Comparison of ENCODE assay signal across 33 mouse cellular contexts in the genomic region with DNA sequence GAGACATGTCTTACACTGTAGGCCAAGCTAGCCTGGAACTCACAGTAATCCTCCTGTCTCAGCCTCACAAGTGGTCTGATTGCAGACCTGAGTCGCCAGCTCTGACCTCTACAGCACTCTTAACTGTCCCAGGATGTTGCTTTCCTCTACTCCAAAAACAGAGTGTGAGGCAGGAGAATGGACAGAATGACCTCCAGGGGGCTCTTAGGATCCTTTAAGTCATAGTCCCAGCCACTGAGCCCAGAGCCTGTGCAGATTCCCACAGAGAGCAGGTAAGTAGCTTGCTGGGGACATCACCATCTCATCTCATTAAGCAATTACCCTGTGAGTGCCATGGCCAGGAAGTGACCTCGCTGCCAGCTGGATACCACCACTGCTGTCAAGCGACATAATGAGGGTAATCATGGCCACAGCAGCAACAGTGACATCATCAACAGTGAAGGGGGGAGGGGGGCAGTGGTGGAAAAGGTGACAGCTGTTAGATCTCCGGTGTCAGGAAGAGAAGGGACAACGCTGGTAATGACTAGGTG. TPM values are rescaled to one million over a fixed set of nuclear protein-coding genes. Genes with fewer than 3 reads are reported as not detected.
DNase-seq lines count a peak whose midpoint lies in the region; ATAC-seq and TF ChIP-seq lines count a peak whose summit lies in the region.
"Had no signal": no experiment of that assay in that cellular context is flagged by ENCODE, and none has a peak within 500 bp of the region (broad histone marks: within the 10 kb centered on the region; RNA-seq: fewer than 3 reads in every experiment).

No protein-coding gene starts in this region.

- H3K4me2 ChIP-seq in liver, postnatal 0 days (ENCODE audit: low read depth, low read length), result no peak overlapping the region
- no peak overlapping the region for H3K4me2 ChIP-seq in liver, embryonic 11.5 days
- H3K4me2 ChIP-seq in midbrain, postnatal 0 days (ENCODE audit: low read depth, low read length, poor library complexity, severe bottlenecking), result no peak overlapping the region
- no peak overlapping the region for H3K4me2 ChIP-seq in midbrain, embryonic 11.5 days
- no peak overlapping the region for H3K4me2 ChIP-seq in stomach, postnatal 0 days (replicated peaks; ENCODE audit: low read depth)
- no peak overlapping the region for H3K4me2 ChIP-seq in heart, embryonic 11.5 days
- H3K4me2 ChIP-seq: embryonic facial prominence, embryonic 12.5 days; heart, embryonic 13.5 days; hindbrain, embryonic 14.5 days; liver, embryonic 15.5 days; lung, embryonic 15.5 days; neural tube, embryonic 15.5 days had no signal

- no peak overlapping the region for H3K27ac ChIP-seq in liver, postnatal 0 days (ENCODE audit: low read depth)
- no peak overlapping the region for H3K27ac ChIP-seq in liver, embryonic 11.5 days (ENCODE audit: low read depth, low read length)
- no peak overlapping the region for H3K27ac ChIP-seq in midbrain, postnatal 0 days (ENCODE audit: low read depth, low read length)
- H3K27ac ChIP-seq in midbrain, embryonic 11.5 days (ENCODE audit: low read depth, low read length), result no peak overlapping the region
- no peak overlapping the region for H3K27ac ChIP-seq in stomach, postnatal 0 days (replicated peaks)
- H3K27ac ChIP-seq in heart, embryonic 11.5 days (ENCODE audit: low read depth, low read length), result no peak overlapping the region
- H3K27ac ChIP-seq: embryonic facial prominence, embryonic 12.5 days; heart, adult 2 months; heart, embryonic 13.5 days; hindbrain, embryonic 14.5 days; liver, embryonic 15.5 days; lung, embryonic 15.5 days; neural tube, embryonic 15.5 days had no signal

- no peaks in the 10 kb centered on the region for H3K4me1 ChIP-seq in liver, postnatal 0 days (ENCODE audit: insufficient read depth)
- H3K4me1 ChIP-seq in liver, embryonic 11.5 days (replicated peaks; ENCODE audit: control insufficient read depth, insufficient read depth, low read length), result peaks cover 9% of the 10 kb centered on the region
- H3K4me1 ChIP-seq in midbrain, postnatal 0 days (ENCODE audit: insufficient read depth, low read length), result no peaks in the 10 kb centered on the region
- H3K4me1 ChIP-seq in midbrain, embryonic 11.5 days (ENCODE audit: control insufficient read depth, insufficient read depth, low read length), result no peaks in the 10 kb centered on the region
- no peaks in the 10 kb centered on the region for H3K4me1 ChIP-seq in stomach, postnatal 0 days (replicated peaks; ENCODE audit: control insufficient read depth, insufficient read depth)
- H3K4me1 ChIP-seq in heart, embryonic 11.5 days (ENCODE audit: control insufficient read depth, insufficient read depth, low read length), result peaks cover 15% of the 10 kb centered on the region
- H3K4me1 ChIP-seq: embryonic facial prominence, embryonic 12.5 days; liver, embryonic 15.5 days; neural tube, embryonic 15.5 days had no signal

- no peaks in the 10 kb centered on the region for H3K27me3 ChIP-seq in liver, postnatal 0 days (ENCODE audit: insufficient read depth, low read length)
- H3K27me3 ChIP-seq in liver, embryonic 11.5 days (replicated peaks; ENCODE audit: control insufficient read depth, insufficient read depth, low read length), result no peaks in the 10 kb centered on the region
- H3K27me3 ChIP-seq in midbrain, postnatal 0 days (ENCODE audit: insufficient read depth, low read length), result no peaks in the 10 kb centered on the region
- H3K27me3 ChIP-seq in midbrain, embryonic 11.5 days (ENCODE audit: control insufficient read depth, insufficient read depth, low read length), result no peaks in the 10 kb centered on the region
- no peaks in the 10 kb centered on the region for H3K27me3 ChIP-seq in stomach, postnatal 0 days (ENCODE audit: control insufficient read depth, insufficient read depth, low read length)
- H3K27me3 ChIP-seq in heart, embryonic 11.5 days (ENCODE audit: control insufficient read depth, insufficient read depth, low read length), result no peaks in the 10 kb centered on the region
- H3K27me3 ChIP-seq: embryonic facial prominence, embryonic 12.5 days; heart, embryonic 13.5 days; liver, embryonic 15.5 days; lung, embryonic 15.5 days; neural tube, embryonic 15.5 days had no signal

- ATAC-seq in liver, postnatal 0 days, result no peak
- no peak for ATAC-seq in liver, embryonic 11.5 days (replicated peaks; ENCODE audit: low FRiP score)
- ATAC-seq in midbrain, postnatal 0 days (ENCODE audit: low FRiP score), result no peak
- ATAC-seq in midbrain, embryonic 11.5 days (ENCODE audit: low FRiP score), result no peak
- ATAC-seq in stomach, postnatal 0 days (ENCODE audit: low FRiP score, low TSS enrichment), result no peak; the same call in 1 of the 2 replicates
- ATAC-seq in heart, embryonic 11.5 days (replicated peaks; ENCODE audit: insufficient number of reproducible peaks, low FRiP score, low TSS enrichment), result no peak
- no peak for ATAC-seq in frontal cortex, adult (ENCODE audit: low TSS enrichment)
- ATAC-seq: activated CD4-positive, CD25-positive, alpha-beta regulatory T cell, adult 4 months; forebrain, embryonic 14.5 days had no signal

- TF ChIP-seq CTCF in liver, postnatal 0 days (IDR thresholded peaks at IDR 0.05; ENCODE audit: low read depth), result 0 out of 2 replicates have a peak, but pooled peaks have one; percentile 6
- peak; percentile 4; the same call in 1 of the 2 replicates for TF ChIP-seq CTCF in midbrain, postnatal 0 days (IDR thresholded peaks at IDR 0.05)
- 0 out of 2 replicates have a peak, but pooled peaks have one; percentile 5 for TF ChIP-seq CTCF in stomach, postnatal 0 days (IDR thresholded peaks at IDR 0.05; ENCODE audit: low read depth)

- no peak overlapping the region for H3K9ac ChIP-seq in liver, postnatal 0 days (replicated peaks)
- H3K9ac ChIP-seq in liver, embryonic 11.5 days (ENCODE audit: low read depth, low read length), result no peak overlapping the region
- no peak overlapping the region for H3K9ac ChIP-seq in midbrain, postnatal 0 days (replicated peaks; ENCODE audit: low read length, poor library complexity, severe bottlenecking)
- H3K9ac ChIP-seq in midbrain, embryonic 11.5 days (ENCODE audit: low read length), result no peak overlapping the region
- no peak overlapping the region for H3K9ac ChIP-seq in stomach, postnatal 0 days (ENCODE audit: low read length)
- H3K9ac ChIP-seq in heart, embryonic 11.5 days (ENCODE audit: low read depth, low read length), result no peak overlapping the region
- H3K9ac ChIP-seq: embryonic facial prominence, embryonic 12.5 days; heart, embryonic 13.5 days; hindbrain, embryonic 14.5 days; liver, embryonic 15.5 days; lung, embryonic 15.5 days; neural tube, embryonic 15.5 days had no signal

- WGBS in liver, postnatal 0 days (ENCODE audit: insufficient replicate concordance), result 63% methylated on average over 5 of the region's 5 CpGs
- WGBS in liver, embryonic 11.5 days, result 43% methylated on average over 5 of the region's 5 CpGs
- WGBS in midbrain, postnatal 0 days, result 56% methylated on average over 5 of the region's 5 CpGs
- 62% methylated on average over 5 of the region's 5 CpGs for WGBS in midbrain, embryonic 11.5 days
- WGBS in stomach, postnatal 0 days, result 58% methylated on average over 5 of the region's 5 CpGs
- WGBS in heart, embryonic 11.5 days (ENCODE audit: insufficient replicate concordance), result 43% methylated on average over 5 of the region's 5 CpGs

- H3K4me3 ChIP-seq in liver, postnatal 0 days (ENCODE audit: low read depth, low read length), result no peak overlapping the region
- H3K4me3 ChIP-seq in liver, embryonic 11.5 days (ENCODE audit: low read depth, low read length), result no peak overlapping the region
- no peak overlapping the region for H3K4me3 ChIP-seq in midbrain, postnatal 0 days (ENCODE audit: low read depth, low read length)
- no peak overlapping the region for H3K4me3 ChIP-seq in midbrain, embryonic 11.5 days (ENCODE audit: low read depth, low read length)
- H3K4me3 ChIP-seq in stomach, postnatal 0 days (ENCODE audit: low read depth, low read length), result no peak overlapping the region
- H3K4me3 ChIP-seq in heart, embryonic 11.5 days (ENCODE audit: low read depth, low read length), result no peak overlapping the region
- H3K4me3 ChIP-seq: embryonic facial prominence, embryonic 12.5 days; heart, adult 2 months; heart, embryonic 13.5 days; liver, embryonic 15.5 days; lung, embryonic 15.5 days; neural tube, embryonic 15.5 days had no signal

- DNase-seq in liver, postnatal 0 days, result no peak
- DNase-seq in liver, embryonic 11.5 days (ENCODE audit: low spot score), result no peak
- DNase-seq in midbrain, postnatal 0 days (ENCODE audit: low spot score), result no peak
- DNase-seq in midbrain, embryonic 11.5 days (ENCODE audit: low spot score, missing footprints), result no peak
- DNase-seq in R1 (ENCODE audit: low read depth, low spot score), result peak; percentile 54
- no peak for DNase-seq in stomach, postnatal 0 days (ENCODE audit: low spot score)
- DNase-seq: adrenal gland, adult 2 months; adrenal gland, postnatal 36 days; B cell, adult 2 months; cerebellum, adult 9-10 months; cerebellum, postnatal 36 days; gastrocnemius, postnatal 36 days; heart, adult 2 months; heart, postnatal 10 days; kidney, postnatal 10 days; liver; midbrain, embryonic 14.5 days; right cerebral cortex, adult 18-20 months; thymus, postnatal 4 days had no signal

- no peaks in the 10 kb centered on the region for H3K36me3 ChIP-seq in liver, postnatal 0 days (replicated peaks; ENCODE audit: insufficient read depth, low read length)
- no peaks in the 10 kb centered on the region for H3K36me3 ChIP-seq in liver, embryonic 11.5 days (ENCODE audit: control insufficient read depth, insufficient read depth, low read length)
- H3K36me3 ChIP-seq in midbrain, postnatal 0 days (ENCODE audit: insufficient read depth, low read length), result no peaks in the 10 kb centered on the region
- H3K36me3 ChIP-seq in midbrain, embryonic 11.5 days (ENCODE audit: control insufficient read depth, insufficient read depth, low read length), result no peaks in the 10 kb centered on the region
- no peaks in the 10 kb centered on the region for H3K36me3 ChIP-seq in stomach, postnatal 0 days (ENCODE audit: control insufficient read depth, insufficient read depth, low read length)
- no peaks in the 10 kb centered on the region for H3K36me3 ChIP-seq in heart, embryonic 11.5 days (ENCODE audit: control insufficient read depth, insufficient read depth, low read length)
- H3K36me3 ChIP-seq: embryonic facial prominence, embryonic 12.5 days; heart, embryonic 13.5 days; liver, embryonic 15.5 days; lung, embryonic 15.5 days; neural tube, embryonic 15.5 days had no signal

- no peaks in the 10 kb centered on the region for H3K9me3 ChIP-seq in liver, postnatal 0 days (ENCODE audit: low read length)
- H3K9me3 ChIP-seq in liver, embryonic 11.5 days (ENCODE audit: control insufficient read depth, low read length), result no peaks in the 10 kb centered on the region
- no peaks in the 10 kb centered on the region for H3K9me3 ChIP-seq in midbrain, postnatal 0 days (ENCODE audit: low read length)
- no peaks in the 10 kb centered on the region for H3K9me3 ChIP-seq in midbrain, embryonic 11.5 days (ENCODE audit: control insufficient read depth, low read length)
- no peaks in the 10 kb centered on the region for H3K9me3 ChIP-seq in stomach, postnatal 0 days (ENCODE audit: control insufficient read depth, low read length)
- no peaks in the 10 kb centered on the region for H3K9me3 ChIP-seq in heart, embryonic 11.5 days (replicated peaks; ENCODE audit: control insufficient read depth, low read length)
- H3K9me3 ChIP-seq: embryonic facial prominence, embryonic 12.5 days; heart, embryonic 13.5 days; liver, embryonic 15.5 days; lung, embryonic 15.5 days; neural tube, embryonic 15.5 days had no signal

- TF ChIP-seq EP300 in liver, postnatal 0 days (IDR thresholded peaks at IDR 0.05; ENCODE audit: low read depth), result no peak
- TF ChIP-seq EP300 in stomach, postnatal 0 days (optimal IDR thresholded peaks at IDR 0.05), result no peak

RNA-seq across cellular contexts. Expression of a gene that starts 19.1 kb away (rescaled TPM):
- polyA plus RNA-seq in liver, postnatal 0 days (2015; fragmentation: Nextera tagmentation; extraction: Ambion mirVana), result 0.07 and 0.08 TPM in 2 replicates
- polyA plus RNA-seq in liver, embryonic 11.5 days (2014; fragmentation: Nextera tagmentation; extraction: Ambion mirVana), result 0.38 TPM in 1 of 2 replicates, not detected in the other
- total RNA-seq in midbrain, postnatal 0 days (2014; rRNA removed), result 0.77 and 1.2 TPM in 2 replicates
- 0.27 and 0.49 TPM in 2 replicates for polyA plus RNA-seq in midbrain, postnatal 0 days (2015; fragmentation: Nextera tagmentation; extraction: Ambion mirVana)
- polyA plus RNA-seq in midbrain, embryonic 11.5 days (2014; fragmentation: Nextera tagmentation; extraction: Ambion mirVana), result 0.22 and 0.53 TPM in 2 replicates
- polyA plus RNA-seq in stomach, postnatal 0 days (2015; fragmentation: Nextera tagmentation; extraction: Ambion mirVana), result 34.0 and 35.3 TPM in 2 replicates
- 0.47 and 0.83 TPM in 2 replicates for polyA plus RNA-seq in heart, embryonic 11.5 days (2014; fragmentation: Nextera tagmentation; extraction: Ambion mirVana)
- total RNA-seq: hematopoietic stem cell, adult 5-6 weeks; left cerebral cortex, postnatal 14 days had no signal
- polyA plus RNA-seq: activated CD4-positive, CD25-positive, alpha-beta regulatory T cell, adult 4 months had no signal

RNA-seq across cellular contexts. Expression of a gene that starts 37.5 kb away (rescaled TPM):
- 0.34 TPM in 1 of 2 replicates, not detected in the other for polyA plus RNA-seq in liver, postnatal 0 days (2015; fragmentation: Nextera tagmentation; extraction: Ambion mirVana)
- polyA plus RNA-seq in liver, embryonic 11.5 days (2014; fragmentation: Nextera tagmentation; extraction: Ambion mirVana), result 0.21 TPM in 1 of 2 replicates, not detected in the other
- total RNA-seq in midbrain, postnatal 0 days (2014; rRNA removed), result 45.2 and 52.2 TPM in 2 replicates
- 15.2 and 17.5 TPM in 2 replicates for polyA plus RNA-seq in midbrain, postnatal 0 days (2015; fragmentation: Nextera tagmentation; extraction: Ambion mirVana)
- 1.5 TPM in 2 replicates for polyA plus RNA-seq in midbrain, embryonic 11.5 days (2014; fragmentation: Nextera tagmentation; extraction: Ambion mirVana)
- 4.0 and 4.4 TPM in 2 replicates for polyA plus RNA-seq in stomach, postnatal 0 days (2015; fragmentation: Nextera tagmentation; extraction: Ambion mirVana)
- 0.94 and 1.4 TPM in 2 replicates for polyA plus RNA-seq in heart, embryonic 11.5 days (2014; fragmentation: Nextera tagmentation; extraction: Ambion mirVana)
- total RNA-seq: hematopoietic stem cell, adult 5-6 weeks had no signal
- polyA plus RNA-seq: activated CD4-positive, CD25-positive, alpha-beta regulatory T cell, adult 4 months had no signal

RNA-seq across cellular contexts. Expression of a gene that starts 57.9 kb away (rescaled TPM):
- polyA plus RNA-seq in liver, postnatal 0 days (2015; fragmentation: Nextera tagmentation; extraction: Ambion mirVana), result 5.5 and 5.9 TPM in 2 replicates
- 0.89 and 1.7 TPM in 2 replicates for polyA plus RNA-seq in liver, embryonic 11.5 days (2014; fragmentation: Nextera tagmentation; extraction: Ambion mirVana)
- total RNA-seq in midbrain, postnatal 0 days (2014; rRNA removed), result 0.47 and 2.0 TPM in 2 replicates
- polyA plus RNA-seq in midbrain, postnatal 0 days (2015; fragmentation: Nextera tagmentation; extraction: Ambion mirVana), result 0.77 and 1.2 TPM in 2 replicates
- polyA plus RNA-seq in midbrain, embryonic 11.5 days (2014; fragmentation: Nextera tagmentation; extraction: Ambion mirVana), result 0.15 and 0.51 TPM in 2 replicates
- polyA plus RNA-seq in stomach, postnatal 0 days (2015; fragmentation: Nextera tagmentation; extraction: Ambion mirVana), result 29.2 and 34.2 TPM in 2 replicates
- polyA plus RNA-seq in heart, embryonic 11.5 days (2014; fragmentation: Nextera tagmentation; extraction: Ambion mirVana), result 0.77 and 0.80 TPM in 2 replicates
- total RNA-seq: gastrocnemius, adult 18-20 months; gastrocnemius, postnatal 36 days; heart, adult 2 months; heart, postnatal 10 days; hematopoietic stem cell, adult 5-6 weeks; left cerebral cortex, postnatal 14 days; megakaryocyte-erythroid progenitor cell, adult 5-6 weeks had no signal
- polyA plus RNA-seq: activated CD4-positive, CD25-positive, alpha-beta regulatory T cell, adult 4 months; hindbrain, embryonic 14.5 days had no signal

Comparison
In these comparisons a context has a peak if more than half of its experiments do, and no peak if none do; other contexts are left out.
1. RNA of a gene that starts 19.1 kb away (polyA plus RNA-seq): 34.0 to 35.3 TPM in stomach, postnatal 0 days; 0.22 to 0.53 TPM in midbrain, embryonic 11.5 days, 0.47 to 0.83 TPM in heart, embryonic 11.5 days, 0.27 to 0.49 TPM in midbrain, postnatal 0 days, 0.07 to 0.08 TPM in liver, postnatal 0 days and 0.38 TPM in liver, embryonic 11.5 days; every median in the first group is over 10 times any median in the second.
2. Peak in every context shown above with its lines, with median percentiles within 50 percentile points of each other: CTCF ChIP-seq.